Mouse (Mus musculus) common myeloid progenitor, adult 5-6 weeks (primary cell): ENCODE measurements around the gene Mup15. TPM values are rescaled to one million over a fixed set of nuclear protein-coding genes. Genes with fewer than 3 reads are reported as not detected.
"Not testable (repeated sequence)": the region's sequence is repeated elsewhere in the genome, so short reads cannot be mapped to it uniquely, and the experiment has no call there.

Experiments
- ATAC-seq: replicated peaks from 2 replicates; pipeline ENCODE4 v1.8.0; 2016; ENCODE audit warnings: low read depth, mild to moderate bottlenecking, moderate TSS enrichment, inconsistent platforms; ENCODE audit not compliant: poor library complexity, severe bottlenecking
- total RNA-seq: library from RNA; stranded (forward); fragments of 200-1000, 187-1606 nt; gene quantifications from 2 replicates; pipeline ENCODE4 v1.2.3, GENCODE M21; 2017

Mup15 gene
- not detected in 2 replicates for total RNA-seq

GRCm38 (mm10) chr4:61439643-61440042, at the start of gene Mup15:
Gene Mup15 (minus strand): TSS chr4:61439743.
- ATAC-seq, result not testable (repeated sequence)

Other genes starting within 250 kb of the Mup15 start
- not detected in 2 replicates for gene Mup13, start 211.5 kb downstream of the Mup15 start, total RNA-seq
- not detected in 2 replicates for gene Mup14, start 135.7 kb downstream of the Mup15 start, total RNA-seq
- not detected in 2 replicates for gene Mup16, start 79.8 kb upstream of the Mup15 start, total RNA-seq
- gene Mup17, start 156.1 kb upstream of the Mup15 start, total RNA-seq, result not detected in 2 replicates
- not detected in 2 replicates for gene Mup18, start 234.4 kb upstream of the Mup15 start, total RNA-seq